Mouse (Mus musculus): ENCODE measurements around the gene Otop1.

DNA sequence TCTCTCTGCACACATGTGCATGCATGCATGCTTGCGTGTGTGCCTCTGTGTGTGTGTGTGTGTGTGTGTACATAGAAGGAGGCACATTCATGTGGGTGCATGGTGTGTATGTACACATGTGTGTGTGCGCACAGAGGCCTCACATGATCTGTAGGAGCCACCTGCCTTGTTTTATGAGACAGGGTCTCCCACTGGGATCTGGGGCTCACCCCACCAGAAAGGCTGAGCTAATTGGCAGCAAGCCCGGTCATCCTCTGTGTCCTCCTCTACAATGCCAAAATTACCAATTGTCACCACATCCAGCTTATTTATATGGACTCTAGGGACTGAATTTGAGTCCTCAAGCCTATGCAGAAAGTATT is 34.3 kb upstream of the Otop1 start:
- no peak for TF ChIP-seq CTCF (IDR thresholded peaks at IDR 0.05)
- TF ChIP-seq EP300 (IDR thresholded peaks at IDR 0.05), result no peak
